Mouse (Mus musculus) left cerebral cortex, adult 11 months (tissue): ENCODE results near the gene Agap1.

Experiments used
- DNase-seq: peaks from one replicate; pipeline ENCODE4 v3.0.0; 2022; ENCODE audit warnings: low spot score

Gene Agap1

DNA sequence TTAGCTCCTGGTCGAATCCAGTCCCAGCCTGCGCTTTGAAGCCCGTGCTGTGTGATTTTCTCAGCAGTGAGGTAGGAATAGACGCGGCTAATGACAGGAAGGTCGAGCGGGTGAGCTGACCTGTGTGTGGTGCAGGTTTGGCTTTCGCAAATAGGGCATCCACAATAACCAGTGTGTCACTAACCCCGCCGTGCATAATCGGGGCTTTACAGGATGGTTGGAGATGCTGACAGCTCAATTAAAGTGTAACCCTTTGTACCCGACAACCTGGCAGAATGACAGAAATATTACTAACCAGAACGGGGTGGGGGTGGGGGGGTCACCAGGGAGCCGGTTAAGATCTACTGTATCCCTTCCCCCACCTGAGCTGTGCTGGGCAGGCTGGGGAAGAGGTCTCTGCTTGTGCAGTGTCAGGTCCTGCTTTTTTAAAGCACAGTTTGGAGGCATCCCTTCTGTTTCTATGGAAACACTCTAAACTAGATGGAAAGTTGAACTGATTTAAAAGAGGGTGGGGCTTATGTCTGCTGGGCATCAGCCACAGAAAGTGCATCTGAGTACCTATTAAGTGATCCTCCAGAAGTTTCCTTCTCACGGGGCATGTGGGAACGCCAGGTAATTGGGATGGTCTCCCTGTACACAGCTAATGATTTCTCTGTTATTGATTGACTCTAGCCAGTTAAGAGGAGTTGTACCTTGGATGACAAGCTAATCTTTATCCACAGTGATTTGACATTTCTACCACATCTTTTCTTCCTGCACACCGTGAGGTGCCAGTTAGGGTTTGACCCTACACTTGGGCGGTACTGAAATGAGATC is 259.8 kb downstream of the Agap1 start:
- no peak for DNase-seq

DNA sequence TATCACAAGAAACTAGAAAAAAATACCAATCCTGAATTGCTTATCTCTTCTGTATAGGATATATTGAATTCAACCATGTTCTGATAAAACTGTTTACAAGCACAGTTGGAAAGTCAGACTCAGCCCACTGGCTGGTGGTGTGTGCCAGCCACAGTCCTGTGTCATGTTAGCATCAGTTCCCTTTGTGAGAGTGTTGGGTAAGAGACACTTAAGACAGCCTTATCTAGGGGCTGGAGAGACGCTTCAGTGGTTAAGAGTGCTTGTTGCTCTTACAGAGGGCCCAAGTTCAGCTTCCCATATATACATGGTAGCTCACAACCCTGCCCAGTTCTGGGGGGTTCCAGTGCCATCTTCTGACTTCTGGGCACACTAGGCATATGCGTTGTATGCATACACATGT is 261.6 kb downstream of the Agap1 start:
- no peak for DNase-seq

DNA sequence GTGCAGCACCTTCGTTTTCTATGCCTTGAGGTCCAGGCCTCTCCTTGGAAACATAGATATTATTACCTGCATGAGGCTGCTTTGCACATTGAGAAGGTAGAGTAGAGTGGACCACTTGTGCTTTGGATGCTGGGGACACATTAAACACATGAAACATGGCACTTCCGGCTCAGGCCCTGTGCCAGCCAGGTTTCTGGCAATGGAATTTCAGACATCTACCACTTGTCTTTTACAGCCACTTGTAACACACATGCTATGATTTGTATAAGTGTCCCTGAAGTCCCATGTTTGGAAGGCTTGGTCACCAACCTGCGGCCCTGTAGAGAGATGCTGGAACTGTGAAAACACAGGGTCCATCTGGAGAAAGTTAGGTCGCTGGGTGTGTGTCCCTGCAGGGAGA is 262.5 kb downstream of the Agap1 start:
- DNase-seq: no peak

DNA sequence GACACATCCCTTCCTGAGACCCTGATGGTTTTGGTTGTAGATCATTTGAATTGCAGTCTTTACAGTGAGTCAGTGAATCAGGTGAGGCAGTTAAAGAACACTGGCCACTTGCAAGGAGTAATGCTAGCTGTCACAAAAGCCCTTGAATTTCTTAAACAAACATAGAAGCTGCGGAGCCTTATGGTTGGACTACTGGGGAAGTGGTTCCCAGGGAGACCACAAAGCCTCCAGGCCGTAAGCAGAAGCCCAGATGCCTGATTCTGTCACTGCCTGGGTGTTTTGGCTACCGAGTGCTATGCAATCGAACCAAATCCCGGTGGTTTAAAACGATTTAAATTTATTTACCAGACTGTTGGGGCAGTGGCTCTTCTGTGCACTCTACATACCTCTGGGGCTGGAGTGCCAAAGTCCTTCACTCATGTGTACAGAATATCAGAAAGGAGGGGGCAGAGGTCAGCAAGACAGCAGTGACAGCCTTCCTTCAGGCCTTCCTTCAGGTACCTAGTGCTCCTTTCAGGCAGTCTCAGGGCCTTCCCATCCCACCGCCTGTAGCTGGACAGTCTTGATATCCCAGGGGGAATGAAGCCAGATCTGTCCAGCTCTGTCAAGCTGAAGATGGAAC is 264.3 kb downstream of the Agap1 start:
- no peak for DNase-seq

GRCm38 (mm10) chr1:89724141-89724540 is 269.5 kb downstream of the Agap1 start:
- DNase-seq: no peak

DNA sequence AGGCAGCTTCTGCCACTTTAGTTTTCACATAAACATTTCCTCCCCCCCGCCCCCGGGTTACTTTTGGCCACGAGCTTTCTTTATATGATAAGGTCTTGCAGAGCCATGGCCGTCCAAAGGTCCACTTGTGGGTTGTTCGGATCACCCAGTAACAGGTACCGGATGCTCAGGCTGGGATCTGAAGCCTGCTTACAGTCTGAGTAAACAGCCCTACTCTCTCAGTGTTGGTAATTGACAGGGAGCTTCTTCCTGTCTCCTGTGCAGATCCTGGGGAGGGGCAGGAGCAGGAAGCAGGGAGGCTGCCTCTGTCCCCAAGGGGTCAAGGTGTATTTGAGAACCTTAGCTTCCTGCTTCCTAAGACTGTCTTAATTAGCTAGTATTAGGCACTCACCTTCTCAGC is 269.9 kb downstream of the Agap1 start:
- no peak for DNase-seq

DNA sequence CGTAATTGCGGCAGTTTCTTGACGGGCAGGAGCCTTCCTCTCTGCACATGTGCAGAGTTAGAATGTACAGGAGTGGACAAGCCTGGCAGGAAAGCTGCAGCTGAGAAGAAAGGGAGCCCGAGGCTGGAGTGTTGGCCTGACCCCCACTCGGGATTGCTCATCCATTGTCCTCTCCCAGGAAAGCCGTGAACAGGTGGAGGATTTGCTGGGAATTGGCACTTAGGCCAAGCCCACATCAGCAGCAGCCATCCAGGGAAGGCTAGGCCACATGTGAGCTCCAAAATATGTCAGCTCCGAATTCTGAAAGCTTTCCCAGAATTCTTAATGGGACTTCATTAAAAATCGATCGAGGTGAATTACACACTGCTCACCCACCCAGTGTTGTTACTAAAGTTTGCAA is 270.4 kb downstream of the Agap1 start:
- DNase-seq: no peak

GRCm38 (mm10) chr1:89728481-89728880 is 273.9 kb downstream of the Agap1 start:
- DNase-seq: no peak

- DNase-seq: no peak
These were observed 276.1 kb downstream of the Agap1 start for GRCm38 (mm10) chr1:89730589-89731195.

GRCm38 (mm10) chr1:89734368-89734767 is 279.8 kb downstream of the Agap1 start:
- no peak for DNase-seq

DNA sequence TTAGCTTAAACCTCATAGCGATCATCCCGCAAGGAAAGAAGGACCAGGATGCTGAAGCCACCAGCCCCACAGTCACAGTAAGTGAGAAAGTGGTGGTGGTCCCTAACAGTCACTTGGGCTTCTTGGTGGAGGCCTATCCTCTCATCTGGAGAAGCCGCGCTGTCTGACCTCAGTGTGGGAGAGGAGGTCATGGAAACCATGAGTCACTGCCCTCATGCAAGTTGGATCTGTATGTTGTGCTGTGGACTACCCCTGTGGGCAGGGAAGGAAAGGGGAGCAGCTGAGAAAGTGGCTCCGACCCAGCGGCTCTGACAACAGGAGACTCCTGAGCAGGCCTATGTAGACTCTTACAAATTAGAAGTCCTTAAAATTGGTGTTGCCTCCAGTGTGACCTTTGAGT is 280.5 kb downstream of the Agap1 start:
- DNase-seq: no peak

GRCm38 (mm10) chr1:89736021-89736420 is 281.4 kb downstream of the Agap1 start:
- DNase-seq: no peak

DNA sequence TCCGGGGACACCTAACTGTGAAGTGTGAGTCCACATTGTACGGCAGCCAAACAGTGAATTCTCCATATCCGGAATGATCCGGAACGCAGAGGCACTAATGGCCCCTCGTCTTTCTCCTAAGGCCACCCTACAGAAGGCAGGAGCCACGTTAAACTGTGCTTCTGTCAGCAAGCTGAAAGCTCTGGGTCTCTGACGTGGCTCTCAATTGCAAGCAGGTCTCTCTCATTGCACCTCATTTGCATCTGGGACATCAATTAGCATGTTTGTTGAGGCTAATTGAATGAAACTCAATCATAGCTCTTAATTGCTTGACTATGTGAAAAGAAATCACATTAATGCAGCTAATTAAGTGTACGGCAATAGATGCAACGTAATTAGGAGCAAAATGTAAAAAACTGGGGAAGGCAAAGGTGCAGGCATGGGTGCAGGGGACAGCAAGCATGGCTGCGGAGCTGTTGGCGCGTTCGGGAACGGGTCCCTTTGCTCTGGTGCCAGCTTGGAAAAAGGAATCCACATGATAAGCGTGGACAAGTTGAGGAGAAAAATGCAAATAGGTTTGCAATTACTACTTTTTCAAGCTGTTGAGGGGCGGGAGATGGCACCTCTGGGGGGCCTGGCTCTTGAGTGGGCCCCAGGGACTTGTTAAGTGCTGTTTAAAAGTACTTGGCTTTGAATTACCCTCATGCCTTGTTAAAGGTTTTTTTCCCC is 284.6 kb downstream of the Agap1 start:
- no peak for DNase-seq

- DNase-seq: no peak
These were observed 285.1 kb downstream of the Agap1 start for GRCm38 (mm10) chr1:89739775-89740099.

DNA sequence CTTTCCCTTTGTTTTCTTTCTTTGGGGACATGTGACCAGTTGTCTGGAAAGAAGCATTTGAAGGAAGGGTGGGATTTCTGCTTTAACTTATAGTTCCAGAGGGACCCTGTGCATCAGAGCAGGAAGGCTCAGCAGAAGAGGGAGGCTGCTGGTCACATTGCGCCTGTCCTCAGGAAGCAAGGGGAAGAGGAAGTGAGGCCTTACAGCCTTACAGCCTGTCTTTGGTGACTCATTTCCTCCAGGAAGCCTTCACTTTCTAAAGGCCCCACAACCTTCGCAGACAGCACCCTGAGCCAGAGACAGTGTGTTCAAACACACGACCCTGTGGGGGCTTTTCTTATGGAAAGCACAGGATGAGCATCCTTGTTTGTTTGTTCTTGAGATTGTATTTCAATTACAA is 287.8 kb downstream of the Agap1 start:
- no peak for DNase-seq

DNA sequence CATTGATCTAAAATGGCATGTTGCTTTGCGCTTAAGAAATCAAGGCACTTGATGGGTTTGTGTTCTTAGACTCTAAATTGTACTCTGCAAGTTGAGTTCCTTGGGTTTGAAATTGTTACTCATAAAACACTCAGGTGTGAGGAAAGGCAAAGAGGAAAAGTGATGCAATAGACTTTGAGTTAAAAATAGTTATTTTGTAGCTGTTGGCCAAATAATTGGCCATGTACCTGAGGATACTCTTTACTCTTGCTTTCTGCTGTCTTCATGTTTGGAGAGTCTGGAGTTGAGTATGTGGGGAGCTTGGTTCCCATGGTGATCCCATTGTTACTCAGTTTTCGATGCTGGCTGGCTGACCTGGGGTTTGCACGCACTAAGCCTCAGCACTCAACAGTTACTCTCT is 291.6 kb downstream of the Agap1 start:
- DNase-seq: no peak

DNA sequence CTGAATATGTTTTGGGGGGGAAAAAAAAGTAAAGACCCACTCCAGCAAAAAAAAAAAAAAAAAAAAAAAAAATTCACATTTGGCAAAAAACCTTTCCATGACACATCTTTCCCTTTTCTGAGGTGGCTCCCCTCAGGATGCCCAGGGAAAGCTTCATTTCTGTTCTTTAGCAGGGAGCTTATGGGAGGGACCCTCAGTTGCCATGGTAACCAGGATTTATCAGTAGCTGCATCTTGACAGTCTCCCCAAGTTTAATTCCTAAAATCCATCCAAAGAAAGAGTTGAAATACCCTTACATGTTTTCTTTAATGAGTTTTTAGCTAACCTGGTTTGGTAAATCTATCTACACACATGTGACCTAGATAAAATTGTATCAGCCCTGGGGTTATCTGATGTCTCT is 295.1 kb downstream of the Agap1 start:
- no peak for DNase-seq

DNA sequence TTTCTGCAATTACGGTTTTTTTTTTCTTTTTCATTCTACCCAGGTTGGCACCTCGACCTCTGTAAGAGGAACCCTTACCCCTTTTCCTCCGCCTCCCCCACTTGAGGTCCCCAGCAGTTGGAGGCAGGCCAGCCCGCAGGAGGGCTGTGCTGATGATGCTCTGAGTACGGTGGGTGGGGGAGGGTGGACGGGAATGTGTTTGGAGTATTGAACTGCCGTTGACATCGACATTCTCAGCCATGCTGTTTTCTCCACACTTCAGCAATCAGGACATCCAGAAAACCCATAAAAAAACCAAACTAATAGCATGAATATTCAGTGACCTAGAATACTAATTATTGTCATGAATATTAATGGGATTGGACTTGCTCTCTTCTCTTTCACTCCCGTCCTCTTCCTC is 295.9 kb downstream of the Agap1 start:
- no peak for DNase-seq

- no peak for DNase-seq
These were observed 296.3 kb downstream of the Agap1 start for GRCm38 (mm10) chr1:89750921-89751320.

GRCm38 (mm10) chr1:89751344-89751743 is 296.7 kb downstream of the Agap1 start:
- DNase-seq: no peak

GRCm38 (mm10) chr1:89752659-89753058 is 298.1 kb downstream of the Agap1 start:
- DNase-seq: no peak

GRCm38 (mm10) chr1:89755358-89755757 is 300.8 kb downstream of the Agap1 start:
- no peak for DNase-seq

- no peak for DNase-seq
These were observed 301.8 kb downstream of the Agap1 start for GRCm38 (mm10) chr1:89756387-89756786.
